Mouse (Mus musculus): ENCODE measurements at regions not wholly inside any gene's neighbourhood (a gene's known extent, or its start where the extent isn't known, plus 50 kb on each side); places are given as distances from the start of the nearest gene placed in this dataset.

DNA sequence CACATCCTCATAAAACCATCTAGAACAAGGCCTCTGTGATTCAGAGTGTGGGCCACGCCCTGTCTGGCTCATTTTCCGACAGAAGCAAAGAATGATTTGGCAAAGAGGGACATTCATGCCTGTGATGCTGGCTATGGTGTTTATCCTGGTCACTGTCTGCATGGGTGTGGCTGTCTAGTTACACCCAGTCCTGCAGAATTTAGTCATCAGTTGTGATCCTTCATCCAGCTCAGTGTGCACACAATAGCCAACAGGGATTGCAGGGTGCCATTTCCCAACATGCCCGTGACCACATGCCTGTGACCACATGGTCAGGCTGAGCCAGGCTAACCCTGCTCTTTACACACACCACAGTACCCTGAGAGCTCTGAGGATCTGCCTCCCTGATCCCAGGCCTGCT is 208.8 kb upstream of the Cep162 start:
- H3K4me1 ChIP-seq (ENCODE audit: control insufficient read depth, insufficient read depth, low read length), result no peaks in the 10 kb centered on the region
- H3K27ac ChIP-seq (ENCODE audit: insufficient read depth, low read length), result no peak overlapping the region
- no peak overlapping the region for H3K4me3 ChIP-seq (ENCODE audit: insufficient read depth, low read length)
- TF ChIP-seq POLR2A (IDR thresholded peaks at IDR 0.05; ENCODE audit: extremely low read depth, insufficient read depth, low read length) (no peak), CTCF (IDR thresholded peaks at IDR 0.05; ENCODE audit: extremely low read depth, insufficient read depth, low read length) (no peak)

DNA sequence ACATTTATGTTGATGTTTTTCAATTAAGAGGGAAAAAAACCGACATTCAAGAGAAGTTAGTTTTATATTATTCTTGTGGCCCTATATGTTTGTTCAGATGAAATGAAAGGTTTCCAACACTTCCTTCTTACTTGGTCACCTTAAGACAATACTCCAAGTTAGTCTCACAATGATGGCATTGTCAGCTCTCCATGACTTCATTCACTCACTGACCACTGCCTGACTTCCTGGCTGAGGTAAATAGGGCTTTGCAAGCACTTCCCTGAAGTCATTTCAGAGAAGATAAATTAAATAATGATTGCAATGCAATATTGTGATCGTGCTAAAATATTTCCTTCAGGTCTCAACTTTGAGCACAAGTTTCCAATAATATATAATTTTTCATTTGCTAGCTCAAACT is 197.9 kb upstream of the Cep162 start:
- no peak for TF ChIP-seq POLR2A (IDR thresholded peaks at IDR 0.05; ENCODE audit: extremely low read depth, insufficient read depth, low read length)
- TF ChIP-seq CTCF (IDR thresholded peaks at IDR 0.05; ENCODE audit: extremely low read depth, insufficient read depth, low read length), result no peak
- no peak overlapping the region for H3K4me3 ChIP-seq (ENCODE audit: insufficient read depth, low read length)
- no peaks in the 10 kb centered on the region for H3K4me1 ChIP-seq (ENCODE audit: control insufficient read depth, insufficient read depth, low read length)
- H3K27ac ChIP-seq (ENCODE audit: insufficient read depth, low read length), result no peak overlapping the region

DNA sequence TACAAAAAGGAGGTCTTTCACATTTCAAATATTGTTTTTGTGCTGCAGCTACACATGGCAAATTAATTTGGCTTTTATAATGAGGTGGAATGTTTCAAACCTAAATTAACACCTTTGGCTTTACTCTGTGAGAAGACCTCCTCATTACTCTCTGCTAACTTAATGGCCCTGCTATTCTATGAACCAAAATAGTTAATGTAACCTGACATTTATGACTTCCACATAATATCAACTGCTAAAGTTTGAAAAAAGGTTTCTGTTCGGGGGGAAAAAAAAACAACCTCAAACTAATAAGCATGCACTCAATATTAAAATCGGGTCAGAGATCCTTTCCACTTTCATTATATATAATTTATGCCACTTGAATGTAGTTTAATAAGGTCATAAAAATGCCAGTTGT is 197.2 kb upstream of the Cep162 start:
- H3K4me3 ChIP-seq (ENCODE audit: insufficient read depth, low read length), result no peak overlapping the region
- TF ChIP-seq CTCF (IDR thresholded peaks at IDR 0.05; ENCODE audit: extremely low read depth, insufficient read depth, low read length) (no peak), POLR2A (IDR thresholded peaks at IDR 0.05; ENCODE audit: extremely low read depth, insufficient read depth, low read length) (no peak)
- H3K27ac ChIP-seq (ENCODE audit: insufficient read depth, low read length), result no peak overlapping the region
- no peaks in the 10 kb centered on the region for H3K4me1 ChIP-seq (ENCODE audit: control insufficient read depth, insufficient read depth, low read length)

DNA sequence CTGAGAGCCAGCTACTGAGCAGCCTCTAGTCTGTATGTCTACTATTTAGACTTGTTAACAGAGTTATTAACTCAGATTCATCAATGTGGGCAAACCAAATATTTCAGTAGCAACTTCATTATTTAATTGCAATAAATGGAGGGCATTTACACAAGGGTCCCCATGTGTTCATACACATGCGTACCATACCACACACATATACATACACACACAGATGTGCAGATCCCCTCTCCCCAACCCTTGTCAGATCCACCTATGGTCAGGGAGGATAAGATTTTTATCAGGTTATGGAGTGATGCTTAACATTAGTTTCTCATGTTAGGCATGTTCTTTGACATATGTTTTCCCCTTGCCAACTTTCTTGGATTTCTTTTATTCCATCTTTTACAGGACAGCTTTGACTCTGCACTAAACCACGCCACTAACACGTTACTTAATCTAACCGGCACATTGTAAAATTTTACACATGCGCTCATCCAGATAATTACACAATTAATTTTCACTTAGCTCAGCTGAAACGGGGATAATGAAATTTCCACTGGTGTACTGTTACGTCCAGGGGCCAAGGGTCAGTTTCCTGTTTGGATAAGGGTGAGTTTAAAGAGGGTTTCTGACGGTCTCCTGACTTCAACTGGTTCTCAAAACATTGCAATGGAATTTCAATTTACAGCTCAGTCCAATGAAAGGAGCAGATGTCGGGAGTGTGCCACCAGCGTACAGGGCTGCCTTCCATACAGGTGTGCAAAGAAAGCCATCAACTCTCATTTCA is 188.3 kb upstream of the Cep162 start:
- Histone ChIP-seq H3K4me1 (ENCODE audit: control insufficient read depth, insufficient read depth, low read length) (no peaks in the 10 kb centered on the region), H3K27ac (ENCODE audit: insufficient read depth, low read length) (no peak overlapping the region), H3K4me3 (ENCODE audit: insufficient read depth, low read length) (no peak overlapping the region)
- TF ChIP-seq CTCF (IDR thresholded peaks at IDR 0.05; ENCODE audit: extremely low read depth, insufficient read depth, low read length) (no peak), POLR2A (IDR thresholded peaks at IDR 0.05; ENCODE audit: extremely low read depth, insufficient read depth, low read length) (no peak)

DNA sequence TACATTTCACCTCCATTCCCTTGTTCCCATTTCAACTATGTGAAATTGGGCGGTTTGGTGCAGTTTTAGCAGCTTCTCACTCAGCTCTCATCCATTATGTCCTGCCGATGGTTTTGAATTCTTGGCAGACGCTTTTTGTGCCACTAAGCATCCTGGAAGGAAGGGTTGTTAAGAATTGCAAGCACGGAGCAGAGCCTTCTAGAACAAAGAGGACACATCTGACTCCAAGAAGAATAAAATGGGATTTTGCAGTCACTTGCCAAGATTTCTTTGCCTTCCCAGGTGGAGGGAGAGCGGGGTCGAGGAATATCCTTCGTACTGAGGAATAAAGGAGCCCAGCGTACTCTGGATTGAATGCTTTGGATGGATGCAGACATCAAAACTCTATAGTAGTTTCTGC is 176.7 kb upstream of the Cep162 start:
- no peak for TF ChIP-seq CTCF (IDR thresholded peaks at IDR 0.05; ENCODE audit: extremely low read depth, insufficient read depth, low read length)
- no peak for TF ChIP-seq POLR2A (IDR thresholded peaks at IDR 0.05; ENCODE audit: extremely low read depth, insufficient read depth, low read length)
- H3K4me1 ChIP-seq (ENCODE audit: control insufficient read depth, insufficient read depth, low read length), result no peaks in the 10 kb centered on the region; the same call in 1 of the 2 replicates
- no peak overlapping the region for H3K27ac ChIP-seq (ENCODE audit: insufficient read depth, low read length)
- no peak overlapping the region for H3K4me3 ChIP-seq (ENCODE audit: insufficient read depth, low read length)

DNA sequence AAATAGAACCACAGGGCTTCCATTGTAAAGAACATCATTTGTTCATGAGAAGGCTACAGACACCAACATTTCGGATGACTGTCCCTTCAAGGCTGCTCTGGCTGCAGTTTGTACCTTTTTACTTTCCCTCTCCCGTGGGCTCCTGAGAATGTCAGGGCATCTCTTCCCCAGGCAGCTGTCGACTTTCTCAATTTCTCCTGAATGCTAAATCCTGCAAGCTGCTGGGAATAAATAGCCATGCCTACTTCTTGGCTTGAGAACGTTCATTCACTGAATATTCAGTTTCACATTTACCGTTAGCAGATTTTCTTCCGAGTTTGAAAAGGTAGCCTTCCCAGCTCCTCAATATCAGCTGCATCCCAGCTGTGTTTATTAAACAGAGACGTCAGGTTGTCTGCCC is 176.2 kb upstream of the Cep162 start:
- Histone ChIP-seq H3K4me3 (ENCODE audit: insufficient read depth, low read length) (no peak overlapping the region), H3K27ac (ENCODE audit: insufficient read depth, low read length) (no peak overlapping the region), H3K4me1 (ENCODE audit: control insufficient read depth, insufficient read depth, low read length) (no peaks in the 10 kb centered on the region; the same call in 1 of the 2 replicates)
- TF ChIP-seq CTCF (IDR thresholded peaks at IDR 0.05; ENCODE audit: extremely low read depth, insufficient read depth, low read length) (no peak), POLR2A (IDR thresholded peaks at IDR 0.05; ENCODE audit: extremely low read depth, insufficient read depth, low read length) (no peak)

GRCm38 (mm10) chr9:87425201-87425600 is 169.9 kb upstream of the Cep162 start:
- no peak overlapping the region for H3K4me3 ChIP-seq (ENCODE audit: insufficient read depth, low read length)
- no peak for TF ChIP-seq POLR2A (IDR thresholded peaks at IDR 0.05; ENCODE audit: extremely low read depth, insufficient read depth, low read length)
- peak; percentile 57 for TF ChIP-seq CTCF (IDR thresholded peaks at IDR 0.05; ENCODE audit: extremely low read depth, insufficient read depth, low read length)
- no peak overlapping the region for H3K27ac ChIP-seq (ENCODE audit: insufficient read depth, low read length)
- no peaks in the 10 kb centered on the region for H3K4me1 ChIP-seq (ENCODE audit: control insufficient read depth, insufficient read depth, low read length)

DNA sequence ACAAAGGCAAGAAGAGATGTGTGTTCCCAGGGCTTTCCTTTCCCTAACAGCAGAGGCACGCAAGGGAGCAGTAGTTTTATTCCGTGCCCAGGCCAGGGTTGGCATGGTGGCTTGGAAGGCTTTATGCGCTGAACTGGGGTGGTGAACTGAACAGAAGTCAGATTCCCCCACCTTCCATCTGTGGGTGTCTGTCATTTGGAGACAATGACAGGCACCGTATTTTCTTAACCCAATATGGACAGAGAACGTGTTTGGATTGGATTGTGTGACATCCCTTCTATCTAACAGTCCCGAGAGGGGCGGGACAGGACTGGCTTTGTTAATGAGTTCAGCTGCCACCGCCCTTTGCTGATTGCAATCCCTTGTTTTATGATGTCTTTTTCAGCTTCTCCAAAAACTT is 165.8 kb upstream of the Cep162 start:
- TF ChIP-seq CTCF (IDR thresholded peaks at IDR 0.05; ENCODE audit: extremely low read depth, insufficient read depth, low read length) (no peak), POLR2A (IDR thresholded peaks at IDR 0.05; ENCODE audit: extremely low read depth, insufficient read depth, low read length) (no peak)
- no peak overlapping the region for H3K4me3 ChIP-seq (ENCODE audit: insufficient read depth, low read length)
- H3K4me1 ChIP-seq (ENCODE audit: control insufficient read depth, insufficient read depth, low read length), result no peaks in the 10 kb centered on the region
- no peak overlapping the region for H3K27ac ChIP-seq (ENCODE audit: insufficient read depth, low read length)

DNA sequence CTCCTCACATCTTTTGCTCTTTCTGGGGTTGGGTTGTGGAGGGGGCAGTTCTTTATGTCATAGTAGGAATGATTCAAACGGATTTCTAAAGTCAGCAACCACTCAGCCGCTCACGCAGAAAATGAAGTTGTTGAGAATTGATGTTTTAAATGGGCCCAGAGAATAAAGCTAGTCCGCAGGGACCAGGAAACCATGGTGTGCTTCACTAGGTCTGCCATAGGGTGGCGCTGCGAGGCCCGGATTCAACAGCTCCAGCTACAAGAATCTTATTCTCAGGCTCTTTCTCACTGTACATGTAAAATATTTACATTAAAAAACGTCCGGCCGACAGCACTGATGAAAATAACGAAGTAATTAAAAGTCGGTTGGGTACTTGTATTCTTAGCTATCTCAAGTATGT is 164.0 kb upstream of the Cep162 start:
- Histone ChIP-seq H3K27ac (ENCODE audit: insufficient read depth, low read length) (no peak overlapping the region), H3K4me1 (ENCODE audit: control insufficient read depth, insufficient read depth, low read length) (no peaks in the 10 kb centered on the region)
- peak; percentile 63 for TF ChIP-seq CTCF (IDR thresholded peaks at IDR 0.05; ENCODE audit: extremely low read depth, insufficient read depth, low read length)
- TF ChIP-seq POLR2A (IDR thresholded peaks at IDR 0.05; ENCODE audit: extremely low read depth, insufficient read depth, low read length), result no peak

GRCm38 (mm10) chr9:87412894-87413293 is 157.6 kb upstream of the Cep162 start:
- TF ChIP-seq POLR2A (IDR thresholded peaks at IDR 0.05; ENCODE audit: extremely low read depth, insufficient read depth, low read length), result no peak
- no peak for TF ChIP-seq CTCF (IDR thresholded peaks at IDR 0.05; ENCODE audit: extremely low read depth, insufficient read depth, low read length)
- Histone ChIP-seq H3K27ac (ENCODE audit: insufficient read depth, low read length) (no peak overlapping the region), H3K4me3 (ENCODE audit: insufficient read depth, low read length) (no peak overlapping the region), H3K4me1 (ENCODE audit: control insufficient read depth, insufficient read depth, low read length) (no peaks in the 10 kb centered on the region)

More for the DNA sequence above, 164.0 kb upstream of the Cep162 start:
- H3K4me3 ChIP-seq (ENCODE audit: insufficient read depth, low read length), result no peak overlapping the region

All from cortical plate, adult 2 months (tissue).